Mouse (Mus musculus) CD4-positive helper T cell, adult 2 months (primary cell): ENCODE data around the gene Rfx4.

Experiments
- DNase-seq: peaks from one replicate; pipeline ENCODE4 v3.0.0-alpha.2; 2012; ENCODE audit warnings: low read depth, missing footprints, low spot score

The Rfx4 gene

DNA sequence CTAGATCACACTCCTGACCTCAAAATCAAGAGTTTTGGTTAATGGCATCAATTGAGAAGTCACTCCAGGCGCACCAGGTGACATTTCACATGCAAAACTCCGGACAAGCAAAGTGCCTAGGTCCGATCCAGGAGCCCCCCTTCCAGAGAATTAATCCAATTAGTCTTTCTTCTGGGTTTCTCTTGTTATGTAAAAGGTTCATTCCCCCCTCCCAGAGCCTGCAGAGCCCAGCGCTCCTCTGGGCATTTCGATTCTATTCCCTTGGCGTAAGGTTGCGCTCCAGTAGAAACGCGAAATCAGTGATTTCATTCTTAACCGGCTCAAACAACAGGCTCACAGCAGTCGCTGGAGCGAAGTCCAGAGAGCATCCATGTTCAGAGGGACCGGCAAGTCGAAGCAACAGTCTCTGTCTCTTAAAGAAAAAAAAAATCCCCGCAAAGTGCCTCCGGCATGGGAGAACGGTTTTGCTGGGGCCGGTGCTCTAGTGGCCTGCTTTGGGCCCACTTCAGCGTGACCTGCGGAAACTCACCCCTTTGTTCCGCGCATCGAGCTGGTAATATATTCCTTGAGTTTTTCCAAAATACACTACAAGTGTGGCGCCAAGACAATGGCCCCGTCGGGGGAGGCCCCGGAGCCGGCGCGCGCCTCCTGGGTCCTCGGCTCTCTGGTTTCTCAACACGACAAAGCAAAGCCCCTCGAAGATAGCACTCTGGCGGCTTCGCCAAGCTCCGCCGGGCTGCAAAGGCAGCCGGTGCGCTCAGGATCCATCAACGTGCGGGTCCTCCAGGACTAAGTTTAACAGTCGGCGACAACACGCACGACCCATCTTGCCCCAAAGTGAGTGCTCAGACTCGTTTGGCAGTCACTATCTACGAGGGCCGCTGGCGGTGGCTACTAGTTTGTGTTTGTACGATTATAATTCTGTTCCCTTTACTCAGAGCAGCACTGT is 2.9 kb downstream of the Rfx4 start:
- no peak for DNase-seq

GRCm38 (mm10) chr10:84759511-84760117 is 3.8 kb downstream of the Rfx4 start:
- no peak for DNase-seq

- no peak for DNase-seq
These were observed 4.6 kb downstream of the Rfx4 start for GRCm38 (mm10) chr10:84760118-84761111.

GRCm38 (mm10) chr10:84768766-84769165 is 12.9 kb downstream of the Rfx4 start:
- DNase-seq, result peak; percentile 63

GRCm38 (mm10) chr10:84772380-84773130 is 16.7 kb downstream of the Rfx4 start:
- DNase-seq, result no peak

DNA sequence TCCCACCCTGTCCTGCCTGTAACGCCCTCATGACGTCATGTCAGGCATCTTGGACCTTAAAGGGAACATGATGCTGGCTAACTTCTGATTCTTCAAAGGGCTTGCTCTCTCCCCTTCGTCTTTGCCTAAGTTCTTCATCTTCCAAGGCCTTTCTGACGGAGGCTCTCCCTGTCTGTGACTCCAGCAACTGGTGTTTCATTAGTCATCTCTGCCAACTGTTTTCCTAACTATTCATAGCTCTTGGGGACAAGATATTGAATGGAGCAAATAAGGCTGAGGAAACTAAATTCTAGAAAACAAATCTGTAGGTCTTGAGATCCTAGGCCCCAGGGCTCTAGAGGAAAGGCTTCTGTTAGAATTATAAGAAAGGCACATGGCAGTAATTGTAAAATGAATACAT is 18.0 kb downstream of the Rfx4 start:
- no peak for DNase-seq

DNA sequence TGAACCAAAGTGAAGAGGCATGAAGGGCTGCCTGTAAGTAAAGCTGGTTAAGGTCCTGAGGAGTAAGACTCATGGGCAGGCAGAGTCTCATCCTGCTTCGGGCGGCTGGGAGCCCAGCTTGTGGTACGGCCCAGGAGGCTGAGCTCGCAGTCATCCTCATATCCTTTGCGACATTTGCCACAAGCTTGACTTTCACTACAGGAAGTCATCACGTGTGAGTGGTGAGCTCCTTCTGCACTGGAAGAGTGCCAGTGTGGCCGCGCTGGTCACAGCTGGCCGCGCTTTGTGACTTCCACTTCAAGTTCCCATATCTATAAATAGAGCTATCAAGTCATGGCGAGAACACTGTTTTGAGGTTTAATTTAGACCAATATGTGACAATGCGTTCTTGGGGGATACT is 18.7 kb downstream of the Rfx4 start:
- peak; percentile 33 for DNase-seq

DNA sequence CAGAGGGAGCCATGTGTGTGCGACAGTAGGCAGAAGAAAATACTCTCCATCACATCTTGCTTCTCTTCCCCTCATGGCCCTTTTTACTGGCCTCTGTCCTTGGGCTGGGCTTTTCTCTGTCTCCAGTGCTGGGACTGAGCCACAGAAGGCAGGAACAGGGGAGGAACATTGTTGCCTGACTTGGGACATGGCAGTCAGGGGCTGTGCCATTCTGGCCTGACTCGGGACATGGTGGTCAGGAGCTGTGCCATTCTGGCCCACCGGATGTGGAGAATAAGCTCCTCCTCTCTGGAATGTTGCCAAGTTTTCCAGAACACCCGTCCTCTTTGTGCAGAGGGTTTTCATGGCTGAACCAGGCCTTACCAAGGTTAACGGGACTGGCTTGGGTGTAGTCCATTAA is 21.2 kb downstream of the Rfx4 start:
- no peak for DNase-seq

- no peak for DNase-seq
These were observed 22.1 kb downstream of the Rfx4 start for GRCm38 (mm10) chr10:84777974-84778373.

- DNase-seq, result no peak
These were observed 25.0 kb downstream of the Rfx4 start for GRCm38 (mm10) chr10:84780828-84781227.

DNA sequence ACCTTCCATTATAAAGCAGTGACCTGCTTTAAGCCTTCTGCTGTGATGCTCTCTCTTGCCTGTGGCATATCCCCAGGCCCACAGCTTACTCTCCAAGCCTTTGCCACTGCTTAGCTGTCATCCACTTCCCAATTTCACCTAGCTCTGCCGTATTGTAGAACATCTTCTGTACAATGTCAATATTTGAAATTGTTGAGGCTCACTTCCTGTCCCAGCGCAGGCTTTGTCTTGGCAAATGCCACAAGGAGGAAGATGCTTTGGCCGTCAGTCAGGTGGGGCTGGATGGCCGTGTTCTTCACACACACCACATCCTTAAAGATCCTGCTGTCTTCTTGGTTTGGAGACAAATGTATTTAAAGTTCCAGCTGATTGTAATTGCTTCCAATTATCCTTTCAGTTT is 29.5 kb downstream of the Rfx4 start:
- DNase-seq, result no peak

DNA sequence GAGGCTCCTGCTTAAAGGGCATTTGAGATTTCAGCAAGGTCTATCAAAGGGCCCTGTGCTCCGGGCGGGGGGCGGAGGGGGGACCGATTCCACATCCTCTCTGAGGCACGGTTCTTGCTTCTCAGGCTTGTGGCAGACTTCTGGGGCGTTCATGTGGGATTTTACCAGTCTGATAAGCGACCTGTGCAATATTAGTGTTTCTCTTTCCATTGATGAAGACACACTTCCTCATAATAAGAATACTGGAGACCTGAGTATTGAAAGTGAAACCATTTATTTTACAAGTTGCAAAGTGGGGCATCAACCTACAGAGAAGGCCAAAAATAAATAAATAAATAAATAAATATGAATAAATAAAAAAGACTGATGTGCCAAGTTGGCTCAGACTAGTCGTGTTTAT is 34.5 kb downstream of the Rfx4 start:
- no peak for DNase-seq

DNA sequence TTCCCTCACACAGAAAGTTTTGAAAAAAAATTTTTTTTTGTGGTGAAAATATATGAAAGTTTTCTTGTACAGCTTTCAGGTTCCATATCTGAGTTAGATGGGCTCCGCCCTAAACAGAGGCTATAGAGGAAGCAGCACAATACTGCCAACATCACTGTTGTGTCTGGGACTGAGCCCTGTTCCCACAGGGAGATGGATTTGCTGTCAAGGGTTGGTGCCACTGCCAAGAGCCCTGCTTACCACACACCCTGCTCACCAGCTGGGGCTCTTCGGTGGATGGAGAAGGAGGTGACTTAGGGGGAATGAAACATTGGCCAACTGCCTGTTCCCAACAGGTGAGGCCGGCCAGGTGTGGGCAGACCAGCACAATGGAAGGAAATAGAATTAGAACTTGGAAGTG is 35.3 kb downstream of the Rfx4 start:
- no peak for DNase-seq

DNA sequence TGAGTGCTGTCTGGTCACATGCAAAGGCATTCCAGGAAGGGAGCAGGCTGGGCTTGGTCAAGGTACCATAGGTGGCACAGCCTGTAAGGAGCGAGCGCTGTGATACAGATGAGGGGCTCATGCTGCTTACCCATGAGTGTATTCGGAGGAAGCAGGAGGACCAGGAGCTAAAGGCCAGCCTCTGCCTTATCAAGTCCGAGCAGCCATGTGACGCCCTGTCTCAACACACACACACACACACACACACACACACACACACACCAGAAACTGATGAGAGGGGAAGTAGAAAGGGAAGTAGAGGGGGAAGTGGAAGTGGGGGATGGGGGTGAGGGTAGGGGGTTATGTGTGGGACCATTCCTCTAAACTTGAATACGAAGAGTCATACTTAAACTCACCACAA is 45.7 kb downstream of the Rfx4 start:
- DNase-seq, result no peak

- DNase-seq, result no peak
These were observed 47.5 kb downstream of the Rfx4 start for GRCm38 (mm10) chr10:84803216-84803844.

GRCm38 (mm10) chr10:84805576-84805975 is 49.7 kb downstream of the Rfx4 start:
- DNase-seq, result no peak

- no peak for DNase-seq
These were observed 51.3 kb downstream of the Rfx4 start for GRCm38 (mm10) chr10:84807206-84807605.

GRCm38 (mm10) chr10:84810030-84810849 is 54.4 kb downstream of the Rfx4 start:
- DNase-seq, result no peak

GRCm38 (mm10) chr10:84811171-84811912 is 55.5 kb downstream of the Rfx4 start:
- no peak for DNase-seq
